Mouse (Mus musculus) E14TG2a.4 (cell line): ENCODE results near the gene Plcl1.

Experiments
- H3K27me3 ChIP-seq: 2 replicates; pipeline ENCODE4 v1.6.1; 2014; ENCODE audit warnings: low read length, control low read depth; ENCODE audit not compliant: insufficient read depth
- H3K36me3 ChIP-seq: 2 replicates; pipeline ENCODE4 v1.6.1; 2014; ENCODE audit warnings: low read length, control low read depth; ENCODE audit not compliant: insufficient read depth
- H3K4me1 ChIP-seq: replicated peaks from 2 replicates; pipeline ENCODE4 v1.6.1; 2014; ENCODE audit warnings: low read depth, low read length, control low read depth
- H3K4me3 ChIP-seq: replicated peaks from 2 replicates; pipeline ENCODE4 v1.5.1; 2014; ENCODE audit warnings: mild to moderate bottlenecking, low read length
- H3K9me3 ChIP-seq: 2 replicates; pipeline ENCODE4 v1.6.1; 2014; ENCODE audit warnings: low read length, control low read depth
- CTCF ChIP-seq: conservative IDR thresholded peaks from 2 replicates; pipeline ENCODE4 v1.5.1; 2014; ENCODE audit warnings: low read length
- NANOG ChIP-seq: IDR thresholded peaks from 2 replicates; pipeline ENCODE4 v1.6.1; 2014; ENCODE audit warnings: borderline replicate concordance, low read length, mixed read lengths
- POU5F1 ChIP-seq: IDR thresholded peaks from 2 replicates; pipeline ENCODE4 v1.6.1; 2014; ENCODE audit warnings: low read length, borderline replicate concordance

Plcl1 gene

GRCm38 (mm10) chr1:55700726-55701125 is 295.0 kb downstream of the Plcl1 start:
- TF ChIP-seq NANOG = no peak
- TF ChIP-seq POU5F1 = no peak
- no peak for TF ChIP-seq CTCF
- no peaks in the 10 kb centered on the region for H3K36me3 ChIP-seq
- H3K27me3 ChIP-seq = peaks cover 2% of the 10 kb centered on the region; the same call in 1 of the 2 replicates
- no peak overlapping the region for H3K4me3 ChIP-seq
- H3K9me3 ChIP-seq = 0 out of 2 replicates have a peak, but pooled peaks cover 3% of the 10 kb centered on the region
- H3K4me1 ChIP-seq = no peaks in the 10 kb centered on the region

GRCm38 (mm10) chr1:55701601-55702000 is 295.9 kb downstream of the Plcl1 start:
- Histone ChIP-seq H3K4me1 (no peaks in the 10 kb centered on the region; the same call in 1 of the 2 replicates), H3K27me3 (peaks cover 2% of the 10 kb centered on the region; the same call in 1 of the 2 replicates), H3K36me3 (no peaks in the 10 kb centered on the region), H3K9me3 (0 out of 2 replicates have a peak, but pooled peaks cover 3% of the 10 kb centered on the region), H3K4me3 (no peak overlapping the region)
- TF ChIP-seq NANOG = no peak
- no peak for TF ChIP-seq CTCF
- no peak for TF ChIP-seq POU5F1

GRCm38 (mm10) chr1:55702106-55702505 is 296.4 kb downstream of the Plcl1 start:
- Histone ChIP-seq H3K4me3 (no peak overlapping the region), H3K9me3 (0 out of 2 replicates have a peak, but pooled peaks cover 3% of the 10 kb centered on the region), H3K36me3 (no peaks in the 10 kb centered on the region), H3K4me1 (no peaks in the 10 kb centered on the region; the same call in 1 of the 2 replicates), H3K27me3 (0 out of 2 replicates have a peak, but pooled peaks cover 2% of the 10 kb centered on the region)
- TF ChIP-seq POU5F1 = no peak
- no peak for TF ChIP-seq NANOG
- TF ChIP-seq CTCF = no peak

GRCm38 (mm10) chr1:55704707-55705106 is 299.0 kb downstream of the Plcl1 start:
- no peaks in the 10 kb centered on the region for H3K9me3 ChIP-seq

GRCm38 (mm10) chr1:55705173-55705572 is 299.5 kb downstream of the Plcl1 start:
- Histone ChIP-seq H3K9me3 (no peaks in the 10 kb centered on the region), H3K36me3 (no peaks in the 10 kb centered on the region), H3K4me3 (no peak overlapping the region), H3K27me3 (0 out of 2 replicates have a peak, but pooled peaks cover 2% of the 10 kb centered on the region), H3K4me1 (no peaks in the 10 kb centered on the region; the same call in 1 of the 2 replicates)
- TF ChIP-seq NANOG (no peak), CTCF (no peak), POU5F1 (no peak)

More at GRCm38 (mm10) chr1:55704707-55705106, 299.0 kb downstream of the Plcl1 start:
- TF ChIP-seq CTCF = no peak
- no peak for TF ChIP-seq NANOG
- TF ChIP-seq POU5F1 = no peak
- Histone ChIP-seq H3K36me3 (no peaks in the 10 kb centered on the region), H3K4me3 (no peak overlapping the region), H3K27me3 (0 out of 2 replicates have a peak, but pooled peaks cover 2% of the 10 kb centered on the region), H3K4me1 (no peaks in the 10 kb centered on the region; the same call in 1 of the 2 replicates)

- no peaks in the 10 kb centered on the region for H3K36me3 ChIP-seq
- no peak overlapping the region for H3K4me3 ChIP-seq
- H3K4me1 ChIP-seq = no peaks in the 10 kb centered on the region; the same call in 1 of the 2 replicates
- 0 out of 2 replicates have a peak, but pooled peaks cover 2% of the 10 kb centered on the region for H3K27me3 ChIP-seq
- H3K9me3 ChIP-seq = no peaks in the 10 kb centered on the region
- no peak for TF ChIP-seq NANOG
- TF ChIP-seq POU5F1 = no peak
- TF ChIP-seq CTCF = no peak
Observed at GRCm38 (mm10) chr1:55705756-55706155, 300.0 kb downstream of the Plcl1 start.

- Histone ChIP-seq H3K4me1 (no peaks in the 10 kb centered on the region; the same call in 1 of the 2 replicates), H3K4me3 (no peak overlapping the region), H3K9me3 (no peaks in the 10 kb centered on the region), H3K27me3 (0 out of 2 replicates have a peak, but pooled peaks cover 2% of the 10 kb centered on the region), H3K36me3 (no peaks in the 10 kb centered on the region)
- TF ChIP-seq CTCF (no peak), POU5F1 (no peak), NANOG (no peak)
Observed at GRCm38 (mm10) chr1:55706933-55707332, 301.2 kb downstream of the Plcl1 start.

- H3K36me3 ChIP-seq = no peaks in the 10 kb centered on the region
- no peaks in the 10 kb centered on the region for H3K27me3 ChIP-seq
Observed at GRCm38 (mm10) chr1:55717283-55717803, 311.6 kb downstream of the Plcl1 start.

More at GRCm38 (mm10) chr1:55717283-55717803, 311.6 kb downstream of the Plcl1 start:
- Histone ChIP-seq H3K9me3 (no peaks in the 10 kb centered on the region), H3K4me3 (no peak overlapping the region), H3K4me1 (no peaks in the 10 kb centered on the region)
- TF ChIP-seq CTCF = no peak
- no peak for TF ChIP-seq NANOG
- TF ChIP-seq POU5F1 = no peak
